Mouse (Mus musculus) skeletal muscle tissue, adult 2 months (tissue): ENCODE data around the gene Vwa8.
"Not testable (repeated sequence)": the region's sequence is repeated elsewhere in the genome, so short reads cannot be mapped to it uniquely, and the experiment has no call there.

Experiments
- DNase-seq: peaks from one replicate; pipeline ENCODE4 v3.0.0-alpha.2; 2012; ENCODE audit warnings: low read depth, low spot score

Vwa8 gene

GRCm38 (mm10) chr14:78881563-78881962 is 32.7 kb downstream of the Vwa8 start:
- DNase-seq: no peak

GRCm38 (mm10) chr14:78885915-78886534 is 37.2 kb downstream of the Vwa8 start:
- no peak for DNase-seq

- DNase-seq: no peak
Observed at GRCm38 (mm10) chr14:78886566-78887234, 37.8 kb downstream of the Vwa8 start.

GRCm38 (mm10) chr14:78887494-78887893 is 38.6 kb downstream of the Vwa8 start:
- DNase-seq: not testable (repeated sequence)

GRCm38 (mm10) chr14:78895496-78895895 is 46.6 kb downstream of the Vwa8 start:
- DNase-seq: no peak

GRCm38 (mm10) chr14:78896252-78896651 is 47.4 kb downstream of the Vwa8 start:
- DNase-seq: peak; percentile 73

- peak; percentile 76 for DNase-seq
Observed at GRCm38 (mm10) chr14:78900770-78901169, 51.9 kb downstream of the Vwa8 start.

GRCm38 (mm10) chr14:78908205-78908863 is 59.5 kb downstream of the Vwa8 start:
- no peak for DNase-seq

- DNase-seq: peak; percentile 27
Observed at GRCm38 (mm10) chr14:78912076-78912475, 63.2 kb downstream of the Vwa8 start.

- no peak for DNase-seq
Observed at GRCm38 (mm10) chr14:78914180-78914579, 65.3 kb downstream of the Vwa8 start.

GRCm38 (mm10) chr14:78916691-78917090 is 67.8 kb downstream of the Vwa8 start:
- no peak for DNase-seq

- peak; percentile 23 for DNase-seq
Observed at GRCm38 (mm10) chr14:78921219-78921618, 72.4 kb downstream of the Vwa8 start.

- no peak for DNase-seq
Observed at GRCm38 (mm10) chr14:78923631-78924030, 74.8 kb downstream of the Vwa8 start.

GRCm38 (mm10) chr14:78924755-78925537 is 76.1 kb downstream of the Vwa8 start:
- DNase-seq: no peak

- no peak for DNase-seq
Observed at GRCm38 (mm10) chr14:78932094-78932493, 83.2 kb downstream of the Vwa8 start.

GRCm38 (mm10) chr14:78933399-78933798 is 84.5 kb downstream of the Vwa8 start:
- DNase-seq: no peak

- DNase-seq: no peak
Observed at GRCm38 (mm10) chr14:78934596-78934995, 85.7 kb downstream of the Vwa8 start.

GRCm38 (mm10) chr14:78935796-78936195 is 86.9 kb downstream of the Vwa8 start:
- DNase-seq: no peak

- DNase-seq: no peak
Observed at GRCm38 (mm10) chr14:78941741-78942475, 93.1 kb downstream of the Vwa8 start.

- no peak for DNase-seq
Observed at GRCm38 (mm10) chr14:78955745-78956144, 106.9 kb downstream of the Vwa8 start.

GRCm38 (mm10) chr14:78970621-78971020 is 121.8 kb downstream of the Vwa8 start:
- DNase-seq: no peak
